Mouse (Mus musculus) c-Kit-positive CD71-negative TER-119-negative erythroid progenitor cells, embryonic 14.5 days (primary cell): ENCODE measurements around the gene Skint1.
"Not testable (repeated sequence)": the region's sequence is repeated elsewhere in the genome, so short reads cannot be mapped to it uniquely, and the experiment has no call there.

ENCODE experiments used
- DNase-seq: peaks from one replicate; pipeline ENCODE4 v3.0.0-alpha.2; 2013; ENCODE audit warnings: low read depth

Gene Skint1

DNA sequence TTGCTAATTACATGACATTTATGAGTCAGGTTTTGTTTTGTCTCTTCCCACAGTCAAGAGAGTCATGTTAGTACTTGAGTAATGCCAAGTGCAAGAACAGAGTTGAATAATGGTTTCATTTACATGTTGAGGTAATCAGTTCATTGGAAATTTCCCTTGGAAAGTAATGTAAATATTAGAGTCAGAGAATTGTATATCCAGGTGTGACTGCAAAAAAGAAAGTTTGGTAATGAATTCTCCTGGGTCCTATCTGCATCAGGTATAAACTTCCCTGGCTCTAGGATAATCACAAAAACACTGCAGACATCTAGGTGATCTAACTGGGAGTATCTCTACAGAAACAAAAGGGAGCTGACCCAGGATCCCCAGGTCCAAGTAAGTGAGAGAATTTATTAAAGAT, at the start of gene Skint1:
Gene Skint1 (plus strand): TSS at position 301 of the 400 bp plus-strand sequence.
- DNase-seq = no peak

DNA sequence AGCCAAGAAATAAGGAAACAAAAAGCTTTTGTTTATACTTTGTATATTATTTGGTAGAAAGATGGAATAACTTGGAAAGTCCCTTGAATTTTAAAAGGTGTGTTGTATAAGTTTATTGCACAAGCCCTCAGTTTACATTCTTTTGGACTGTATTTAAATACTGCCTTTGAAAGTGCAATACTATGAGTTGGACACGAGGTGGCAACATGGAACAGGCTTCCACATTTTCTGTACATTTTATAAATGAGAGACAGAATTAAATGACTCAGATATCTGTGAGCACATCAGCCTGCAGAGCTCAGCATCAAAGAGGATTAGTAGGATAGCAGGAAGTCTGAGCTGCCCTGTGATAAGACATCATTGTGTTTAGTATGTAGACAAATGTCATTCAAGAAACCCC, 44.8 kb upstream of the Skint1 start:
- no peak for DNase-seq

DNA sequence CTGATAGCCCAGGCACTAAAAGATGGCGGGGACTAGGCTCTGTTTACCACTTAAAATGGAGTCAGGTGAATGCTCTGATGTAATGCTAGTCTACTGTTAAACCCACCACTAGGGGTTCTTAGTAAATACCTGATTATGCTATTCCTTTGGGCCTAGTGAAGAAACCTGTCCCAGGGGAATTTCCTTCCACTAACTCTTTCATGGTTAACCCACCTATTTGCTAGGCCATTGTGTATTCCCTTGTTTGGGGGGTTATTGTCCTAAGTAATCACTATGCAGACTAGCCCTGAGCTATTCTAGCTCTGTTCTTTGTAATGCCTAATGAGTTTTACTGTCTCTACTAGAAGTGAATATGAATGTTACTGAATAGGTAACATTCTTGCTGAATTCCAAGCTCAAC, 42.8 kb upstream of the Skint1 start:
- not testable (repeated sequence) for DNase-seq

DNA sequence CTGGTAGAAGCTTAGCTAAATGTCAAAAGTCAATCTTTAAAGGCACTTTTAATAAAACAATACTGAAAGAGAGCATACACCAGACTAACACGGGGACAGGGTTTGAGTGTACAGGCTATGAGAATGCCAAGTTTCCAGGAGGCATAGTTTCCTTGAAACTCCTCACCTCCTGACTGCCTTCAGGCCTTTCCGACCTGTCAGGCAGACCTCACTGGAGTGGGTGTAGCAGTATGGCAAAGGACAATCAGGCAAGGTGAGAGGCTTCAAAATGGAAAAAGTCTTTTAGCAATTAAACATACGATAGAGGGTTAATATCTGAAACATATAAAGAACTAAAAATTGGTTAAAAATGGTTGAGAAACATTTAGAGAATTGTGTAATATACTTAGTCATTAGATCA, 42.4 kb upstream of the Skint1 start:
- DNase-seq = no peak

DNA sequence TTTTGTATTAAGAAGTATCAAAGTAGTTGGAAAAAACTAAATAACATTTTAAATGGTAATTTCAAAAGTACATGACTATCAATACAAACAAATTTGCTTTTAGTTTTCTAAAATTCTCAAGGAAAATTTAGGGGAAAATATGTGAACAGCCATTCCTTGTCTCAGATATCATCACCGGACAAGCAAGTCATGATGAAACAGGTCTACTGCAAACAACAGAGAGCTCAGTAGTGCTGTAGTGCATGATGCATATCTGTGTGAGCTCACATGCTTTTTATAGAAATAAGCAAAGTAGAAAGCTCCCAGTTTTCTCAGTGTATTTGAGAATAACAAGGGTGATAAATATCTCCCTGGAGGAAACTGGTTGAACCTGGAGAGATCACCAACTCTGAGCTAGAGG, 33.4 kb upstream of the Skint1 start, which contains the start of gene Skint7:
Gene Skint7 (plus strand): TSS at position 301 of the 400 bp plus-strand sequence.
- no peak for DNase-seq

DNA sequence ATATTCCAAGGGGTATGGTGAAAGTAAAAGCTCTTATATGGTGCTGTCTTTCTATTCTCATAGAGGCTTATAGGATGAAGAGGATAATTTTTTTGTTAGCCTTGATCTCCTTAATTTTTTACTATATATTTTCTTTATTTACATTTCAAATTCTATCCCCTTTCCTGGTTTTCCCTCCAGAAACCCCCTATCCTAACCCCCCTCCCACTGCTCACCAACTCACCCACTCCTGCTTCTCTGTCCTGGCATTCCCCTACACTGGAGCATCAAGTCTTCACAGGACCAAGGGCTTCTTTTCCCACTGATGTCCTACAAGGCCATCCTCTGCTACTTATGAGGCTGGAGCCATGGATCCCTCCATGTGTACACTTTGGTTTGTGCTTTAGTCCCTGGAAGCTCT, 65.6 kb downstream of the Skint1 start, which contains the start of gene Skint4:
Gene Skint4 (plus strand): TSS at position 301 of the 400 bp plus-strand sequence.
- DNase-seq = no peak
